Mouse (Mus musculus): ENCODE measurements around the gene Gna12. TPM values are rescaled to one million over a fixed set of nuclear protein-coding genes. Genes with fewer than 3 reads are reported as not detected.

Gene Gna12
- total and polyA plus RNA-seq, 2 experiments, result 43.1 to 85.1 TPM

DNA sequence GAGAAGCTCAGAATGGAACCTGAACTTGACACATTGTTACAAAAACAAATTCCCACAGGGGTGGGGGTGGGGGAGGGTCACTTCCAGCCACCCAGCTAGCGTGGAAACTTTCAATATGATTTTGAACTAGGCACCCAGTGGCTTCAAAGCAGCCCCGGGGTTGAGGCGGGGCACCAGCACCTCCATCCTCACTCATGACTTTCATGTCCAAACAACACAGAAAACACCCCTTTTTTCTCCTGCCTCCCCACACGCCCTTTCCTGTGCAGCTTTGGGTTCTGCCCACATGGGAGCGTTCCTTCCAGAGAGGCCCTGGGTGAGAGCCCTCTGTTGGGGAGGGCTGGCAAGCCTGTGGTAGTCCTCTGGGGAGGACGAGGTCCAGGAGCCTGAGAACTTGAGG is 41.0 kb upstream of the Gna12 start:
- Histone ChIP-seq H3K27me3 (ENCODE audit: control insufficient read depth, insufficient read depth, low read length) (no peaks in the 10 kb centered on the region), H3K9ac (ENCODE audit: low read depth, low read length) (no peak overlapping the region), H3K4me1 (ENCODE audit: control insufficient read depth, insufficient read depth, low read length) (no peaks in the 10 kb centered on the region), H3K4me3 (ENCODE audit: insufficient read depth, low read depth, low read length) (no peak overlapping the region), H3K36me3 (ENCODE audit: control insufficient read depth, insufficient read depth, low read length) (no peaks in the 10 kb centered on the region), H3K79me2 (ENCODE audit: control insufficient read depth, insufficient read depth, low read length) (no peaks in the 10 kb centered on the region), H3K27ac (replicated peaks; ENCODE audit: insufficient read depth, low read depth, low read length) (no peak overlapping the region)
- DNase-seq (ENCODE audit: extremely low read depth, low read depth, low spot score), result no peak
- WGBS, result 70% methylated on average over 6 of the region's 6 CpGs
- TF ChIP-seq POLR2A (IDR thresholded peaks at IDR 0.05; ENCODE audit: extremely low read depth, insufficient read depth, low read length), result no peak
- TF ChIP-seq CTCF (IDR thresholded peaks at IDR 0.05; ENCODE audit: low read depth, low read length), result no peak

DNA sequence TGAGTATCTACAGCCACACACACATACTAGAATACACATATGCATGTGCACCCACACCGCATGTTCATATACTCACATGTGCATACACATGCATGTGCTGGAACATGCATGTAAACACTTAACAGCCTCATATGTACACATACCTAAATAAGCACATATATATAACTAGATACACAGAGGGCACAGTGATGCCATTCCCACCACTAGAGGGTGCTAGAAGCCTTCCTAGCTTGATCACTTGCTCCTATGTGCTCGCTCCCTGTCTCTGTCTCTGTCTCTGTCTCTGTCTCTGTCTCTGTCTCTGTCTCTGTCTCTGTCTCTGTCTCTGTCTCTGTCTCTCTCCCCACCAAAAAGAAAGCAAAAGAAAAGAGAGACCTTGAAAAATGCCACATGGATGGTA is 38.8 kb upstream of the Gna12 start:
- Histone ChIP-seq H3K4me1 (ENCODE audit: control insufficient read depth, insufficient read depth, low read length) (no peaks in the 10 kb centered on the region), H3K79me2 (ENCODE audit: control insufficient read depth, insufficient read depth, low read length) (no peaks in the 10 kb centered on the region), H3K36me3 (ENCODE audit: control insufficient read depth, insufficient read depth, low read length) (no peaks in the 10 kb centered on the region), H3K4me3 (ENCODE audit: insufficient read depth, low read depth, low read length) (no peak overlapping the region), H3K27ac (replicated peaks; ENCODE audit: insufficient read depth, low read depth, low read length) (no peak overlapping the region), H3K27me3 (ENCODE audit: control insufficient read depth, insufficient read depth, low read length) (no peaks in the 10 kb centered on the region), H3K9ac (ENCODE audit: low read depth, low read length) (no peak overlapping the region)
- DNase-seq (ENCODE audit: extremely low read depth, low read depth, low spot score), result peak; percentile 57
- 73% methylated on average over 2 of the region's 2 CpGs for WGBS
- peak; percentile 70 for TF ChIP-seq CTCF (IDR thresholded peaks at IDR 0.05; ENCODE audit: low read depth, low read length)
- TF ChIP-seq POLR2A (IDR thresholded peaks at IDR 0.05; ENCODE audit: extremely low read depth, insufficient read depth, low read length), result no peak

DNA sequence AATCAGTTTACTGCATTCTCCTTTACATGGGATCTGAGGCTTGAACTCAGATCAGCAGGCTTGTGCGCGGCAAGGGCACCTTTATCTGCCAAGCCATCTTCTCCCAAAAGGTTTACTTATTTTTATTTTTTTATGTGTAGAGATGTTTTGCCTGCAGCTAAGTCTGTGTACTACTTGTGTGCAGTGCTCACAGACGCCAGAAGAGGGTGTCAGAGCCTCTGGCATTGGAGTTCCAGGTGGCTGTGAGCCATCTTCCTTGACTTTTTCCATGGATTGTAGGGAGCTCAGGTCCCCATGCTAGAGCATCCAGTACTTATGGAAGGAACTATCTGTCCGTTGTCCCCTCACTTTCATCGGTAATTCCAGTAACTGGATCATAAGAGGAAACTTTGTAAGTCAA is 29.5 kb upstream of the Gna12 start:
- Histone ChIP-seq H3K4me1 (ENCODE audit: control insufficient read depth, insufficient read depth, low read length) (no peaks in the 10 kb centered on the region), H3K79me2 (ENCODE audit: control insufficient read depth, insufficient read depth, low read length) (no peaks in the 10 kb centered on the region), H3K27ac (replicated peaks; ENCODE audit: insufficient read depth, low read depth, low read length) (no peak overlapping the region), H3K4me3 (ENCODE audit: insufficient read depth, low read depth, low read length) (no peak overlapping the region), H3K27me3 (ENCODE audit: control insufficient read depth, insufficient read depth, low read length) (no peaks in the 10 kb centered on the region), H3K9ac (ENCODE audit: low read depth, low read length) (no peak overlapping the region), H3K36me3 (ENCODE audit: control insufficient read depth, insufficient read depth, low read length) (no peaks in the 10 kb centered on the region)
- TF ChIP-seq POLR2A (IDR thresholded peaks at IDR 0.05; ENCODE audit: extremely low read depth, insufficient read depth, low read length) (no peak), CTCF (IDR thresholded peaks at IDR 0.05; ENCODE audit: low read depth, low read length) (no peak)
- no peak for DNase-seq (ENCODE audit: extremely low read depth, low read depth, low spot score)
- WGBS, result 92% methylated on average over 5 of the region's 5 CpGs

DNA sequence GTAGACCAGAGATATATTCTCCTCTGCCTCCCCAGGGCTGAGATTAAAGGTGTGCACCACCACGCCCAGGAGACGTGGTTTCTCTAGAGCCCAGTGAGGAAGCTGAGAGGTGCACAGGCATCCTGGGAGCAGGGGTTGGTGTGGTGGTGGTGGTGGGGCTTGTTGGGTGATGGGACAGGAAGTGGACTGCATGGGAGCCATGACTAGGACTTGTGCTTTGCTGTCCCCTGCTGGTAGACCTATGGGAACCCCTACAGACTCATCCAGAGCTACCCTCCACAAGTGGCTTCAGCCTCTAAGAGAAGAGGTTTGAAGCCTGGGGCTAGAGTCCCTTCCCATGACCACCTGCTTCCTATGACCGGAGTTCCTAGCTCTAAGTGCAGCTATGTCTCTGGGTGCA is 28.1 kb upstream of the Gna12 start:
- 86% methylated on average over 3 of the region's 3 CpGs for WGBS
- Histone ChIP-seq H3K79me2 (ENCODE audit: control insufficient read depth, insufficient read depth, low read length) (no peaks in the 10 kb centered on the region), H3K4me3 (ENCODE audit: insufficient read depth, low read depth, low read length) (no peak overlapping the region), H3K27me3 (ENCODE audit: control insufficient read depth, insufficient read depth, low read length) (no peaks in the 10 kb centered on the region), H3K36me3 (ENCODE audit: control insufficient read depth, insufficient read depth, low read length) (no peaks in the 10 kb centered on the region), H3K27ac (replicated peaks; ENCODE audit: insufficient read depth, low read depth, low read length) (no peak overlapping the region), H3K9ac (ENCODE audit: low read depth, low read length) (no peak overlapping the region), H3K4me1 (ENCODE audit: control insufficient read depth, insufficient read depth, low read length) (no peaks in the 10 kb centered on the region)
- DNase-seq (ENCODE audit: extremely low read depth, low read depth, low spot score), result no peak
- no peak for TF ChIP-seq POLR2A (IDR thresholded peaks at IDR 0.05; ENCODE audit: extremely low read depth, insufficient read depth, low read length)
- TF ChIP-seq CTCF (IDR thresholded peaks at IDR 0.05; ENCODE audit: low read depth, low read length), result peak; percentile 30; the same call in 1 of the 2 replicates

DNA sequence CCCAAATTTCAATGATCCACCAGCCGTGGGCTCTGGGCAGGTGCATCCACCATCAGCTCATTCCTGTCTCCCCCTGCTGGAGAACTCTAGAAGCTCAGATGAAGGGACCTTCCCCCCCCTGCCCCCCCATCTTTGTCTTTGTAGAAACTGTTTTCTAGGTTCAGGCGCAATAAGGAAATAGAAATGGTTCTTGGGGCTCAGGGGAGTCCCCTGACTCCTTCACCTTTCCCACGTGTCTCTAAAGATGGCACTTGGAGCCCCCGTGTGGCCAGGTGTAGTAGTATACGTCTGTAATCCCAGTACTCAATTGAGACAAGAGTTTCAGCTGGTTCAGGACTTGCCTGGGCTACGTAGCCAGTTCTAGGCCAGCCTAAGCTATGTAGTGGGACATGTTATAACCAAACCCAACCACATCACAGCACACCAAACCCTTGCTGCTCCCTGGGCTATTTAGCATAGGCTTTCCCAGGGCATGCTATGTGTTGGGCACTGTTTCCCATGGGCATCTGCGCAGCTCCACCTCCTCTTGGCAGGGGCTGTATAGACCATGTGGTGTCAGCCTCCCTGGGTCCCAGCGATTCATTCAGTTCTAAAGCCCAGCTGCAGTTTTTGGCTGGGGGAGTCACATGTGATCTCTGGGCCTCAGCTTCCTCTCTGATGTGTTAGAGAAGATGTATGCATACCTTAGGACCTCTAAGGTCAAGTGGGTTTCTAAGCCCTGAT is 27.4 kb upstream of the Gna12 start:
- DNase-seq (ENCODE audit: extremely low read depth, low read depth, low spot score), result no peak
- no peaks in the 10 kb centered on the region for H3K79me2 ChIP-seq (ENCODE audit: control insufficient read depth, insufficient read depth, low read length)
- no peaks in the 10 kb centered on the region for H3K4me1 ChIP-seq (ENCODE audit: control insufficient read depth, insufficient read depth, low read length)
- H3K27ac ChIP-seq (replicated peaks; ENCODE audit: insufficient read depth, low read depth, low read length), result no peak overlapping the region
- TF ChIP-seq POLR2A (IDR thresholded peaks at IDR 0.05; ENCODE audit: extremely low read depth, insufficient read depth, low read length) (no peak), CTCF (IDR thresholded peaks at IDR 0.05; ENCODE audit: low read depth, low read length) (peak; percentile 46)
- no peak overlapping the region for H3K4me3 ChIP-seq (ENCODE audit: insufficient read depth, low read depth, low read length)
- H3K27me3 ChIP-seq (ENCODE audit: control insufficient read depth, insufficient read depth, low read length), result no peaks in the 10 kb centered on the region
- no peaks in the 10 kb centered on the region for H3K36me3 ChIP-seq (ENCODE audit: control insufficient read depth, insufficient read depth, low read length)
- 65% methylated on average over 8 of the region's 8 CpGs for WGBS
- H3K9ac ChIP-seq (ENCODE audit: low read depth, low read length), result no peak overlapping the region

DNA sequence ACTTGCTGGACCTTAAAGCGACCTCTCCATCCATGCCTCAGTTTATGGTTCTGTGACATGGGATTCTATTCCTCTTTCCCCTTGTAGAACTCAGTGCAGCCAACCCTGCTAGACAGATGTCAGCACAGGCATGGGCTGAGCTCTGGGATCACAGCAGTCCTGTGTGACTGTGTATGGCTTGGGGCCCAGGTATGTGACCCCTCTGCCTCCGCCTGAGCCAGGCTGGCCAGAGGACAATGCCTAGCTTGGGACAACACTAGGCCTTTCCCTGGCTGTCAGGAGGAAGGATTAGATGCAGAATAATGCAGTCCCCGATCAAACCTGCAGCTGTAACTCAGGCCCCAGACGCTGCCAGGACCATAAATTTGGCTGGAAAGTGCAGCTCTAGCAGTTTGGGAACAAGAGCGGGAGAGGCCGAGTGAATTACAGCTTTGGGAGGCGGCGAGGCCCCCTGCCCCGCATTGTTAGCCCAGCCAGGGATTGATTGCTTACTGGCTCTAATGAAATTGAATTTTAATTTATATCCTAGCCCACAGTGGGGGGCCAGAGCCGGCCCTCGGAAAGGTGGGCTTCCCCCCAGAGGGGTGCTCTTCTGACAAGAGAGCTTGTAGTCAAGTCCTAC is 25.8 kb upstream of the Gna12 start:
- no peak overlapping the region for H3K9ac ChIP-seq (ENCODE audit: low read depth, low read length)
- 86% methylated on average over 11 of the region's 11 CpGs for WGBS
- no peaks in the 10 kb centered on the region for H3K36me3 ChIP-seq (ENCODE audit: control insufficient read depth, insufficient read depth, low read length)
- no peaks in the 10 kb centered on the region for H3K27me3 ChIP-seq (ENCODE audit: control insufficient read depth, insufficient read depth, low read length)
- no peaks in the 10 kb centered on the region for H3K4me1 ChIP-seq (ENCODE audit: control insufficient read depth, insufficient read depth, low read length)
- H3K27ac ChIP-seq (replicated peaks; ENCODE audit: insufficient read depth, low read depth, low read length), result no peak overlapping the region
- no peaks in the 10 kb centered on the region for H3K79me2 ChIP-seq (ENCODE audit: control insufficient read depth, insufficient read depth, low read length)
- H3K4me3 ChIP-seq (ENCODE audit: insufficient read depth, low read depth, low read length), result no peak overlapping the region
- DNase-seq (ENCODE audit: extremely low read depth, low read depth, low spot score), result no peak
- TF ChIP-seq CTCF (IDR thresholded peaks at IDR 0.05; ENCODE audit: low read depth, low read length) (no peak), POLR2A (IDR thresholded peaks at IDR 0.05; ENCODE audit: extremely low read depth, insufficient read depth, low read length) (no peak)

Data from liver, adult 2 months (tissue).